Mouse (Mus musculus): ENCODE measurements around the gene Gstp3.

Gene Gstp3

DNA sequence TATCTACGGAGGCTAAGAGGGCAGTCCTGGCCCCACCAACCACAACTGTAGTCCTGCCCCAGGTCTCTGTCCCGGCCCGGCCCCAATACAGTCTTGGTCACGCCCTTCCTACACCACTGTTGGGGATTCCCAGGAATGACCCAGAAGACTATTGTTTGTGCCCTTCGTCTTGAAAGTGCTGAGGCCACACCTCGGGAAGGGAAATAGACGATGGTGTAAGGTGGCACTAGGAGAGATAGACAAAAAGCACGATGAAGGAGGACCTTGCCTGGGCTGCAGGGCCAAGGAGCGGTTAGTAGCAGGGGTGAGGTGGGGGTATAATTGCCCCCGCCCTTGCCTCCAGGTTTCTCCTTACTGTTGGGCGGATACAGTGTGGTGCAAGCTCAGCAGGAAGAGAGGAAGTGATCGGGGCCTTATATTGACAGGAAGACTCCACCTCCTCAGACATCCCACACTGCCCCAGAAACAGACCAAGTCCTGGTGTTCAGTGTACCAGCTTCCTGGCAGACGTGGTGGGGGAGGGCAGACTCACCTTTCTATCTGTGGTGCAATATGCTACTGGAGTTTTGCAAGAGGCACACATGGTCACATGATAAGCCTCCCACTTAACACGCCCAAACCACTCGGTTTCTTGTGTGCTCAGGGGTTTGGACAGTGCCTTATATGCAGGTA is at the start of gene Gstp3:
Gene Gstp3 (minus strand): TSS at position 501 of the 672 bp plus-strand sequence.
- Histone ChIP-seq H3K36me3 (ENCODE audit: insufficient read depth, low read length) (no peaks in the 10 kb centered on the region), H3K4me1 (replicated peaks; ENCODE audit: low read depth, low read length) (peaks cover 66% of the 10 kb centered on the region), H3K27me3 (ENCODE audit: insufficient read depth, low read length) (no peaks in the 10 kb centered on the region), H3K9me3 (ENCODE audit: low read length) (no peaks in the 10 kb centered on the region), H3K4me3 (replicated peaks; ENCODE audit: low read length) (peak within 1 kb of the TSS; percentile 59)
- TF ChIP-seq CTCF (conservative IDR thresholded peaks at IDR 0.05; ENCODE audit: low read length) (no peak), NANOG (IDR thresholded peaks at IDR 0.05; ENCODE audit: borderline replicate concordance, low read length) (no peak), POU5F1 (IDR thresholded peaks at IDR 0.05; ENCODE audit: borderline replicate concordance, low read length) (no peak)

DNA sequence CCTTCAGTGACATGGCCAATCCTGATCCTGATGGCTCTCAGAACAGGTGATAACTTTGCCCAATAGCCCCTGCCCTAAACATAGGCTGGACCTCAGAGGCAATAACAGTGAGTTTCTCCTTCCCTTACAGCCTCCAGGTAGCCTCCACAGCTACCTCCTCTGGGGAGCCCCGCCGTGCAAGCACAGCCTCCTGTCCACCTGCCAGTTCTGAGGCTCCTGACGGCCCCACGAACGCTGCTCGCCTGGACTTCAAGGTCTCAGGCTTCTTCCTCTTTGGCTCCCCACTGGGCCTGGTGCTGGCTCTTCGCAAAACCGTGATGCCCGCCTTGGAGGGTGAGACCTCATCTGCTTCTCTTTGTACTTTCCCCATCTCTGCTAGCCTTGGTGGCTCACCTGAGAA is 49.2 kb upstream of the Gstp3 start:
- Histone ChIP-seq H3K4me3 (replicated peaks; ENCODE audit: low read length) (peak overlapping the region; percentile 69; the same call in 1 of the 2 replicates), H3K27me3 (ENCODE audit: insufficient read depth, low read length) (peaks cover 12% of the 10 kb centered on the region), H3K9me3 (ENCODE audit: low read length) (no peaks in the 10 kb centered on the region), H3K36me3 (ENCODE audit: insufficient read depth, low read length) (peaks cover 20% of the 10 kb centered on the region), H3K4me1 (replicated peaks; ENCODE audit: low read depth, low read length) (peaks cover 51% of the 10 kb centered on the region)
- TF ChIP-seq POU5F1 (IDR thresholded peaks at IDR 0.05; ENCODE audit: borderline replicate concordance, low read length) (no peak), CTCF (conservative IDR thresholded peaks at IDR 0.05; ENCODE audit: low read length) (no peak), NANOG (IDR thresholded peaks at IDR 0.05; ENCODE audit: borderline replicate concordance, low read length) (no peak)

DNA sequence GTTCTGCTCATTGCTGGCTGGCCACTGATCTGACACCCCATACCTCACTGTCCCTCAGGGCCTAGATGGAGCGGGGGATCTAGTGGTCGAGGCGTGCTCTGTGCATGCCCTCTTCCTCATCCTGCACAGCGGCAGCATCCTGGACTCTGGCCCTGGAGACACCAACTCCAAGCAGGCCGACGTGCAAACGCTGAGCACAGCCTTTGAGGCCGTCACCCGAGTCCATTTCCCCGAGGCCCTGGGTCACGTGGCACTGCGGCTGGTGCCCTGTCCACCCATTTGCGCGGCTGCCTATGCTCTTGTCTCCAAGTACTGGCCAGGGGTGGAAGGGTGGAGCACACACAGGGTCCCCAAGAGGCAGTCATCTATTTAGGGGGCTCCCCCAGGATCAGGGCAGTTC is 47.3 kb upstream of the Gstp3 start:
- H3K9me3 ChIP-seq (ENCODE audit: low read length) = no peaks in the 10 kb centered on the region
- H3K27me3 ChIP-seq (ENCODE audit: insufficient read depth, low read length) = peaks cover 29% of the 10 kb centered on the region
- TF ChIP-seq POU5F1 (IDR thresholded peaks at IDR 0.05; ENCODE audit: borderline replicate concordance, low read length) = no peak
- no peak for TF ChIP-seq NANOG (IDR thresholded peaks at IDR 0.05; ENCODE audit: borderline replicate concordance, low read length)
- TF ChIP-seq CTCF (conservative IDR thresholded peaks at IDR 0.05; ENCODE audit: low read length) = no peak
- H3K36me3 ChIP-seq (ENCODE audit: insufficient read depth, low read length) = peaks cover 2% of the 10 kb centered on the region
- H3K4me1 ChIP-seq (replicated peaks; ENCODE audit: low read depth, low read length) = peaks cover 46% of the 10 kb centered on the region
- no peak overlapping the region for H3K4me3 ChIP-seq (replicated peaks; ENCODE audit: low read length)

DNA sequence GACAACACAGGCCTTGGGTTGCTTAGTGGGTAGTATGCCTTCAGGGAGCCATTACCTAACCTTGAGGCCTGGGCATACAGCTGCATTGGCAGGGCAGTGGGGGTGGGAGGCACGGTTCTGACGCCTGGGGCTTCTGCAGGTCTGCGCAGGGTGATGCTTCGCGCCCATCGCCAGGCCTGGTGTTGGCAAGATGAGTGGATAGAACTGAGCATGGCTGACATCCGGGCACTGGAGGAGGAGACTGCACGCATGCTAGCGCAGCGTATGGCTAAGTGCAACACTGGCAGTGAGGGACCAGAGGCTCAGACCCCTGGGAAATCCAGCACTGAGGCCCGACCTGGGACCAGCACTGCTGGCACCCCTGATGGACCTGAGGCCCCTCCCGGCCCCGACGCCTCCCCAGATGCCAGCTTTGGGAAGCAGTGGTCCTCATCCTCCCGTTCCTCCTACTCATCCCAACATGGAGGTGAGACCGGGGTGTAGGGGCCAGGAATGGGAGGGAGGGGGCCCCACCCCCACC is 45.4 kb upstream of the Gstp3 start:
- Histone ChIP-seq H3K4me1 (replicated peaks; ENCODE audit: low read depth, low read length) (peaks cover 48% of the 10 kb centered on the region), H3K4me3 (replicated peaks; ENCODE audit: low read length) (no peak overlapping the region), H3K9me3 (ENCODE audit: low read length) (no peaks in the 10 kb centered on the region), H3K27me3 (ENCODE audit: insufficient read depth, low read length) (peaks cover 42% of the 10 kb centered on the region), H3K36me3 (ENCODE audit: insufficient read depth, low read length) (no peaks in the 10 kb centered on the region)
- TF ChIP-seq NANOG (IDR thresholded peaks at IDR 0.05; ENCODE audit: borderline replicate concordance, low read length) (no peak), POU5F1 (IDR thresholded peaks at IDR 0.05; ENCODE audit: borderline replicate concordance, low read length) (no peak), CTCF (conservative IDR thresholded peaks at IDR 0.05; ENCODE audit: low read length) (no peak)

DNA sequence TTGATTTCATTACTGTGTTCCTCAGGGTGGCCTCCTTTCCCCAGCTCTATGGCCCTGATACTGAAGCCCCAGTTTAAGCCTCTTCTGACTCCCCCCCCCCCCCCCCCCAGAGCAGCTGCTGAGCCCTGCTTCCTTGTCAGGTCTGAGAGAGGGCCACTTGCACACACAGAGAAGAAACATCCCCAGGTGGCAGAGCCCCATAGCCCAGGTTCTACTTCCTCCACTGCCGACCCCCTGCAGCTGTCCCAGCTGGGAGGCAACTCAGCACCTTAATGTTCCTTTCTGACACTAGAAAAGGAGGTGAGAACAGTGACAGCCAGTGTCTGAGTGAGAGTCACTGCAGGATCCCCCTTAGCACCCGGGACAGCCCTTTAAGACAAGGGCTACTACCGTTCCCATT is 44.4 kb upstream of the Gstp3 start:
- Histone ChIP-seq H3K27me3 (ENCODE audit: insufficient read depth, low read length) (peaks cover 44% of the 10 kb centered on the region), H3K4me3 (replicated peaks; ENCODE audit: low read length) (no peak overlapping the region), H3K36me3 (ENCODE audit: insufficient read depth, low read length) (peaks cover 1% of the 10 kb centered on the region), H3K9me3 (ENCODE audit: low read length) (no peaks in the 10 kb centered on the region), H3K4me1 (replicated peaks; ENCODE audit: low read depth, low read length) (peaks cover 57% of the 10 kb centered on the region)
- TF ChIP-seq CTCF (conservative IDR thresholded peaks at IDR 0.05; ENCODE audit: low read length) (no peak), NANOG (IDR thresholded peaks at IDR 0.05; ENCODE audit: borderline replicate concordance, low read length) (no peak), POU5F1 (IDR thresholded peaks at IDR 0.05; ENCODE audit: borderline replicate concordance, low read length) (no peak)

DNA sequence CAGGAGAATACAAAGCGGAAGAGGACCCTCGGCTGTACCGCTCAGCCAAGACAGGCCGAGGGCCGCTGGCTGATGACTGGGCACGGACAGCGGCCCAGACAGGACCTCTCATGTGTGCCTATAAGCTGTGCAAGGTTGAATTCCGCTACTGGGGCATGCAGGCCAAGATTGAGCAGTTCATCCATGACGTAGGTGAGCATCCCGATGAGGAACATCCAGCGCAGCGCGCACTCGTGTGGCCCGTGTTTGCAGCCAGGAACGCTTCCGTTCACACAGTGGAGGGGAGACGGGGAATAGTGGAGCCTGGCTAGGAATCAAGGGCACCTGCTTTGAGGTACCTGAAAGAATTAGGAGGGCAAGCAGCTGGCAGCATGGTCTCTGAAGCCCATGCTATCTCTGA is 43.9 kb upstream of the Gstp3 start:
- Histone ChIP-seq H3K27me3 (ENCODE audit: insufficient read depth, low read length) (peaks cover 44% of the 10 kb centered on the region), H3K36me3 (ENCODE audit: insufficient read depth, low read length) (peaks cover 6% of the 10 kb centered on the region), H3K9me3 (ENCODE audit: low read length) (no peaks in the 10 kb centered on the region), H3K4me3 (replicated peaks; ENCODE audit: low read length) (no peak overlapping the region), H3K4me1 (replicated peaks; ENCODE audit: low read depth, low read length) (peaks cover 57% of the 10 kb centered on the region)
- TF ChIP-seq POU5F1 (IDR thresholded peaks at IDR 0.05; ENCODE audit: borderline replicate concordance, low read length) (no peak), NANOG (IDR thresholded peaks at IDR 0.05; ENCODE audit: borderline replicate concordance, low read length) (no peak)

DNA sequence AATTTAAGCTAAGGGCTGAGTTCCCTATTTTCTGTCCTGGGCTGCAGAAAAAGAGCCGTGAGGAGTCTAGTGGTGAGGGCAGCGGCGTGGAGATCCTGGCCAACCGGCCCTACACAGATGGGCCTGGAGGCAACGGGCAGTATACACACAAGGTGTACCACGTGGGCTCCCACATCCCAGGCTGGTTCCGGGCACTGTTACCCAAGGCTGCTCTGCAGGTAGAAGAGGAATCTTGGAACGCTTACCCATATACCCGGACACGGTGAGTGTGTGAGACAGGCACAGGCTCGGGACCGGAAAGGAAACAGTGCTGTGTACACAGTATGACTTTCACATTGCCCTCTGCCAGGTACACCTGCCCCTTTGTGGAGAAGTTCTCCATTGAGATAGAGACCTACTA is 43.3 kb upstream of the Gstp3 start:
- Histone ChIP-seq H3K4me1 (replicated peaks; ENCODE audit: low read depth, low read length) (peaks cover 57% of the 10 kb centered on the region), H3K4me3 (replicated peaks; ENCODE audit: low read length) (no peak overlapping the region), H3K27me3 (ENCODE audit: insufficient read depth, low read length) (peaks cover 44% of the 10 kb centered on the region), H3K36me3 (ENCODE audit: insufficient read depth, low read length) (peaks cover 11% of the 10 kb centered on the region), H3K9me3 (ENCODE audit: low read length) (no peaks in the 10 kb centered on the region)
- TF ChIP-seq CTCF (conservative IDR thresholded peaks at IDR 0.05; ENCODE audit: low read length) (no peak), POU5F1 (IDR thresholded peaks at IDR 0.05; ENCODE audit: borderline replicate concordance, low read length) (no peak), NANOG (IDR thresholded peaks at IDR 0.05; ENCODE audit: borderline replicate concordance, low read length) (no peak)

DNA sequence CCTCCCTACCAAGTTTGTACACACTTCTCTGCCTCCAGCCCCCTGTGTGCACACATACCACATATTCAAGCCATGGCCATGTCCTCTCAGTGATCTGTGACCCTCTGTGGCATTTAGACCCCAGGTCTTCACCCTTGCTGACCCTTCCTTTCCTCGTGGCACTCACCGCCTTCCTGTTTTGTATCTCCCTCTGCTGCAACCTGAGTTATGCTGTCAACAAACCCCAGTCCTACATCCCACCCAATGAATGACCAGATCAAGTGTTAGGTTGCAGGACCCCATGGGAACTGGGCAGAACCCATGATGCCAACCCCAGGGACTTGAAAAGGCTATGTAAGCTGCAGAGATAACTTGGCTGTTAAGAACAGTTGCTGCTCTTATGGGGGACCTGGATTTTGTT is 42.7 kb upstream of the Gstp3 start:
- no peak for TF ChIP-seq POU5F1 (IDR thresholded peaks at IDR 0.05; ENCODE audit: borderline replicate concordance, low read length)
- no peak for TF ChIP-seq NANOG (IDR thresholded peaks at IDR 0.05; ENCODE audit: borderline replicate concordance, low read length)
- TF ChIP-seq CTCF (conservative IDR thresholded peaks at IDR 0.05; ENCODE audit: low read length) = no peak
- Histone ChIP-seq H3K9me3 (ENCODE audit: low read length) (no peaks in the 10 kb centered on the region), H3K27me3 (ENCODE audit: insufficient read depth, low read length) (peaks cover 44% of the 10 kb centered on the region), H3K4me3 (replicated peaks; ENCODE audit: low read length) (no peak overlapping the region), H3K4me1 (replicated peaks; ENCODE audit: low read depth, low read length) (peaks cover 56% of the 10 kb centered on the region), H3K36me3 (ENCODE audit: insufficient read depth, low read length) (peaks cover 11% of the 10 kb centered on the region)

DNA sequence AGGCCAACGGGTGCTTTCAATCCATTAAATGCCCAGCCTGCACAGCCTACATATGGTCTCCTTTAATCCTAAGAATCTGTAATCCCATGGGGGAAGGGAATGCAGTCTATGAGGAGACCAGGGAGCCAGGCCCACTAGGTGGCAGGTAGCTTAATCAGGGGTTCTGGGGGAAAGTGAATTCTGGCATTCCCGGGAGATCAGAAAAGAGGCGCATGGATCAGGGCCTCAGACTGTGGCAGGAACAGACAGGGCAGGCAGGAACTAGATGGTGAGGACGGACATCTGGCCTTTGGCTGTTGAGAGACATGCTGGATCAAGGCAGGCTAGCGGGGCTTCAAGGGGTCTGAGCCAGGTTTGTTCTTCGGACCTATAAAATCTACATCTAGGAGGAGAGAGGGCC is 42.1 kb upstream of the Gstp3 start:
- Histone ChIP-seq H3K27me3 (ENCODE audit: insufficient read depth, low read length) (peaks cover 44% of the 10 kb centered on the region), H3K4me1 (replicated peaks; ENCODE audit: low read depth, low read length) (peaks cover 52% of the 10 kb centered on the region), H3K4me3 (replicated peaks; ENCODE audit: low read length) (peak overlapping the region; percentile 90), H3K9me3 (ENCODE audit: low read length) (no peaks in the 10 kb centered on the region), H3K36me3 (ENCODE audit: insufficient read depth, low read length) (peaks cover 11% of the 10 kb centered on the region)
- TF ChIP-seq CTCF (conservative IDR thresholded peaks at IDR 0.05; ENCODE audit: low read length) (no peak), POU5F1 (IDR thresholded peaks at IDR 0.05; ENCODE audit: borderline replicate concordance, low read length) (no peak), NANOG (IDR thresholded peaks at IDR 0.05; ENCODE audit: borderline replicate concordance, low read length) (no peak)
